ENCODE assay signal across 28 mouse cellular contexts in the genomic region with DNA sequence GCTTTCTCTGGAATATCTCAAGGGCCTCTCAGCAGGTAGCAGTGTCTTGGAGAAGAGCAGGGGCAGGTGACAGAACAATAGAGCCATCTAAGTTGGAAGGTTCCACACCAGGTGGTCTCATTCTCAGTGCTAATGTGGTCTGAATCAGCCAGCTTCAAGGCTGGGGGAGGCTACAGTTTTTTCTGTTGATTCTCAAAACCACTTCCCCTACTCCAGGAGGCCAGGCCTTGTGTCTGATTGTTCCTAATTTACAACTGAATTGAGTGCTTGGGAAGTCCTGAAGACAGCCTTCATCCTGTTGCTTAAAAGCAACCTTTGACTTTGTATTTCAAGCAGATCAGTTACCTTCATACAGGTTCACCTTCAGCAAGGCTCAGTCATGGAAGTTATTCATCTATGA. TPM values are rescaled to one million over a fixed set of nuclear protein-coding genes. Genes with fewer than 3 reads are reported as not detected.
"Had no signal": no experiment of that assay in that cellular context is flagged by ENCODE, and none has a peak within 500 bp of the region (broad histone marks: within the 10 kb centered on the region; RNA-seq: fewer than 3 reads in every experiment).

No protein-coding gene starts in this region.

- H3K9ac ChIP-seq: heart, embryonic 12.5 days; hindbrain, embryonic 12.5 days; hindbrain, embryonic 14.5 days; intestine, embryonic 15.5 days; limb, embryonic 12.5 days; liver, embryonic 13.5 days; liver, embryonic 15.5 days; liver, postnatal 0 days had no signal

- H3K27ac ChIP-seq: gastrocnemius, adult 2 months; heart, embryonic 10.5 days; hindbrain, embryonic 10.5 days; hindbrain, embryonic 12.5 days; hindbrain, embryonic 14.5 days; intestine, embryonic 15.5 days; layer of hippocampus, adult 2 months; left cerebral cortex, adult 2 months; limb, embryonic 10.5 days; limb, embryonic 12.5 days; liver, embryonic 13.5 days; liver, embryonic 15.5 days had no signal

- H3K9me3 ChIP-seq: heart, embryonic 10.5 days; intestine, embryonic 15.5 days; limb, embryonic 10.5 days; liver, embryonic 13.5 days; liver, embryonic 15.5 days had no signal

- H3K4me1 ChIP-seq: heart, embryonic 10.5 days; heart, embryonic 12.5 days; hindbrain, embryonic 10.5 days; hindbrain, embryonic 12.5 days; intestine, embryonic 15.5 days; limb, embryonic 12.5 days; liver, embryonic 13.5 days; liver, embryonic 15.5 days had no signal

- H3K27me3 ChIP-seq: heart, embryonic 12.5 days; hindbrain, embryonic 12.5 days; intestine, embryonic 15.5 days; limb, embryonic 12.5 days; liver, embryonic 13.5 days; liver, embryonic 15.5 days had no signal

- H3K4me3 ChIP-seq: gastrocnemius, adult 2 months; heart, embryonic 10.5 days; heart, embryonic 12.5 days; hindbrain, embryonic 10.5 days; hindbrain, embryonic 12.5 days; intestine, embryonic 15.5 days; layer of hippocampus, adult 2 months; left cerebral cortex, adult 2 months; limb, embryonic 10.5 days; limb, embryonic 12.5 days; liver, embryonic 13.5 days; liver, embryonic 15.5 days had no signal

- DNase-seq: gastrocnemius, adult 2 months; gastrocnemius, postnatal 10 days; gastrocnemius, postnatal 25 days; heart, adult 18-20 months; heart, postnatal 10 days; heart, postnatal 4 days; kidney, adult 11 months; kidney, adult 2 months; kidney, postnatal 10 days; kidney, postnatal 25 days; kidney, postnatal 4 days; liver; liver, embryonic 13.5 days; liver, postnatal 0 days had no signal

- H3K36me3 ChIP-seq: heart, embryonic 10.5 days; heart, embryonic 12.5 days; hindbrain, embryonic 10.5 days; hindbrain, embryonic 12.5 days; intestine, embryonic 15.5 days; limb, embryonic 10.5 days; limb, embryonic 12.5 days; liver, embryonic 13.5 days; liver, embryonic 15.5 days had no signal

RNA-seq across cellular contexts. Expression of gene Epcam, which starts 28.5 kb away (rescaled TPM):
- total RNA-seq: gastrocnemius, adult 2 months; gastrocnemius, postnatal 10 days; gastrocnemius, postnatal 25 days; heart, adult 8-10 months; heart, postnatal 10 days; heart, postnatal 25 days; heart, postnatal 4 days; left cerebral cortex, postnatal 36 days had no signal
